Mouse (Mus musculus) neutrophil, adult 5-6 weeks (primary cell): ENCODE measurements around the gene Paqr3. TPM values are rescaled to one million over a fixed set of nuclear protein-coding genes. Genes with fewer than 3 reads are reported as not detected.

Source experiments
- ATAC-seq: fragments of 151-379, 151-347 bp; 2 replicates; pipeline ENCODE4 v1.8.0; 2017; ENCODE audit warnings: mild to moderate bottlenecking, moderate TSS enrichment; ENCODE audit not compliant: insufficient number of reproducible peaks, poor library complexity, low FRiP score, severe bottlenecking; ENCODE audit errors: extremely low read depth
- total RNA-seq: library from RNA; stranded (forward); fragments of 200-1000 nt; gene quantifications from 2 replicates; pipeline ENCODE4 v1.2.3, GENCODE M21; 2017

The Paqr3 gene
- total RNA-seq, 1 experiment from 2014 or later, result 5.0 TPM

DNA sequence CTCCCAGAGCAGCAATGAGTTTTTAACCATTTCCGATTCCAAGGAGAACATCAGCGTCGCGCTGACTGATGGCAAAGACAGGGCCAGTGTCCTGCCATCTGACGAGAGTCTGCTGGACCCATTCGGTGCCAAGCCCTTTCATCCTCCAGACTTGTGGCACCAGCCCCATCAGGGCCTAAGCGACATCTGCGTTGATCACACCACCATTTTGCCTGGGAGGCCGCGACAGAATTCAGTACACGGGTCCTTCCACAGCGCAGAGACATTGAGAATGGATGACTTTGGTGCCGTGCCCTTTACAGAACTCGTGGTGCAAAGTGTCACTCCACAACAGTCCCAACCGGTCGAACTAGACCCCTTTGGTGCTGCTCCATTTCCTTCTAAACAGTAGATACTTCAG lies 23.6 kb downstream of the Paqr3 start:
- no peak for ATAC-seq

DNA sequence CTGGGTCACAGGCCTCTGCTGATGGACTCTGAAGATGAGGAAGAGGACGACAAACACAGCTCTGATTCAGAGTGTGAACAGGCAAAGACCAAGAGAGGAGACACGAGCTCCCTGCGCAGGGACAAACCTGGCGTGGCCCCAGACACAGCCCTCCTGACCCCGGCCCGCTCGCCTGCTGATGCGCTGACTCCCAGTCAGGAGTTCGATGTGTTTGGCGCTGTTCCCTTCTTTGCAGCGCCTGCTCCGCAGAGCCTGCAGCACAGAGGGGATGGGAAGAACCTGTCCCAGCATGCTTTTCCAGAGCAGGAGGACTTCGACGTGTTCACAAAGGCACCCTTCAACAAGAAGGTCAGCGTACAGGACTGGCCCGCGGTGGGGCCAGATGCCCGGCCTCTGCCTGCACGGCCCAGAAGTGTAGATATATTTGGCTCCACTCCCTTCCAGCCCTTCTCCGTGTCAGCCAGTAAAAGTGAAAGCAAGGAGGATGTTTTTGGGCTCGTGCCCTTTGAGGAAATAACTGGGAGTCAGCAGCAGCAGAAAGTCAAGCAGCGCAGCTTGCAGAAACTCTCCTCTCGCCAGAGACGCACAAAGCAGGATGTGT lies 24.3 kb downstream of the Paqr3 start:
- ATAC-seq, result no peak

DNA sequence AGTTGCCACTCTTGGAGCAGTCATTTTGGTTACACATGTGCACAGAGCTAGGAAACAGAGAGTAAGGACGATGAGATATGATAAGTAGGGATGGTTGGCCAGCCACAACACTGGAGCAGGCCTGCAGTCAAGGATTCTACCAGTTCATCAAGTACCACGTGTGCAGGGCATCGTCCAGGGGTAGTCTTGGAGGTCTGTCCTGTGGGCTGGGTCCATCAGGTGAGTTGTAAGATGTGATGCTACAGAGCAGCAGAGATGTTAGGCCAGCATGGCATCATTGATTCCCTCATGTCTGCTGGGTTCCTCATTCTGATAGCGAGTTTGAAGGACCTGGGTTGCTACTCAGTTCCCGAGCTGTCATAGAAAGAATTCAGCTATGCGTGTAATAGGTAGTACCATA lies 26.3 kb downstream of the Paqr3 start:
- no peak for ATAC-seq

DNA sequence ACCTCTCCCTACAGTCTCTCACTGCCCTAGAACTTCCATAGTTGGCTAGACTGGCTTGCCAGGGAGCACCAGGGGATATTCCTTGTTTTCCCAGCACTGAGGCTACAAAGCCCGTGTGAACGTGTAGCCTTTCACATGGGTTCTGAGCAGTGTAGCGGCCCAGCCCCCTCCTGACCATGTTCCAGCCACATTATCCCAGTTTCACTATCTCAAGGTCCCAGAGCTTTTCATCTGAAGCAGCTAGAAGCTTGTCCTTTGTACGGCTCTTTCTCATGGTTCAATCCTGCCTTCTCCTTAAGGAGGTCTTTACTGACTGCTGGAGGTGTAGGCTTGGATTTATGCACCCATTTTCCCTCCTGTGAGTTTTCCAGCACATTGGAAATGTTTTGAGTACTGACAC lies 26.9 kb downstream of the Paqr3 start:
- no peak for ATAC-seq

DNA sequence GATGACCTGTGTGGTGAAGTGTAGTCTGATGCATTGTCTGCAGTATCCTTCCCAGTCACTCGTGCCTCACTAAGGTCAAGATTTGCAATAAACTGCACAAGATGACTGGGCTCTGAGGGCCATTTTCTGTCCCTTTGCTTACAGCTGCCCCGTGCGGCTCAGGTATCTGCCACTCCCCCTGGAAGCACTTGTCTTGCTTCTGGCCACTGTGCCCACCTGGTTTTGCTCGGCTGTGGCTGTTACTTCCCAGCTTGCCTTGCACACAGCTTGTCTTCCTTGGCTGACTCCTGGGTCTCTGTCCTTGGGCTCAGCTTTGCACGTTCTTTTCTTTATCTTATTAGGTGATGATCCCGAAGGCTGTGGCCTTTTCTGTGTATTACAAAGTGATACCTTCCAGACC lies 27.7 kb downstream of the Paqr3 start:
- ATAC-seq, result no peak

DNA sequence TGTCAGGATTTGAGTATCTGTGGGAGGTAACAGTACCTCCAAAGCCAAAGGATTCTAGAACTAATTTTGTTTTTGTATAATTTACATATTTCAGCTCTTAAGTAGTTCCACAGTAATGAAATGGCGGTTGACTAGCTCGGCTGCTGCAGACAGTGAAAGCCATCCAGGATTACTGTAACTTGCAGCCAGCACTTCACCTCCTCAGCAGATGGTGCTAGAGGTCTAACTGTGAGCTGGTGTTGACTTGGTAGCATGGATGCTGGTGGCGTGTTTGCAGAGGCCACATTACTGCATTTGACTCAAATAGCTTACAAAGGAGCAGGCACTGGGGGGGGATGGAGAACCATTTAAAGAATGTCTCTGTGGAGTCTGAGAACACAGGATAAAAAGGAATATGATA lies 29.9 kb downstream of the Paqr3 start:
- ATAC-seq, result no peak

DNA sequence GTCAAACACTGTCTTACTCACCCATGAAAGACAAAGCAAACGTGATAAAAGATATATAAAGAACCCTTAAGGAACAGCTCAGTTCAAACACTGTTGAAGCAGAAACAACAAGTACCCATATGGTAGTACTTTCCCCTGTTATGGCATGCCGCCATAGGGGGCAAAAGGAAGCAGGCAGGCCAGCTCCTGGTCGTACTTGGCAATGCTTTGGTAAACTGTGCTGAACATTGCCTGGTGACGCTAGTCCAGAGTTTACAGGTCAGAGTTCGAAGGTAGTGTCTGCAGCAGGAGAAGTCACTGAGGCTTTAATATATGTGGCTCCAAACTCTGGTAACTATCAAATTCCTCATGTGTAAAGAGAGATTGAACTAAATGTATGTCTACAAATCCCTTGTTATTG lies 32.8 kb downstream of the Paqr3 start:
- no peak for ATAC-seq

DNA sequence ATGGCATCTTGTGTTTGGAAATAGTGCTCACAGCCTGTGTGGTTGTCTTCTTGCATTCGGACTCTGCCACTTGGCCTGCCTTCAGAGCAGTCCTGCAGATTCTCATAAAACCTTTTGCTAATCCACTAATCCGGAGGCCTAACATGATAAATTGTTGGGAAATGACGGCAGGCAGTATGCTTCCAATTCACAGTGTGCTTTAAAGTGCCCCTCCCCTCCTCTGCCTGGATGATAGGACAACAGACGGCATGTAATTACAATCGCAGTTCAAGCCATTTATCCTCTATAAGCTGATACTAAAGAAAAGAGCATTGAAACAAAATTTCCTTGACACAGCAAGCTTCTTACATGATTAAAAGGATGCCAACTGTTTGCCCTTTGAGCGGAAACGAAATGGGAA lies 33.7 kb downstream of the Paqr3 start:
- no peak for ATAC-seq

DNA sequence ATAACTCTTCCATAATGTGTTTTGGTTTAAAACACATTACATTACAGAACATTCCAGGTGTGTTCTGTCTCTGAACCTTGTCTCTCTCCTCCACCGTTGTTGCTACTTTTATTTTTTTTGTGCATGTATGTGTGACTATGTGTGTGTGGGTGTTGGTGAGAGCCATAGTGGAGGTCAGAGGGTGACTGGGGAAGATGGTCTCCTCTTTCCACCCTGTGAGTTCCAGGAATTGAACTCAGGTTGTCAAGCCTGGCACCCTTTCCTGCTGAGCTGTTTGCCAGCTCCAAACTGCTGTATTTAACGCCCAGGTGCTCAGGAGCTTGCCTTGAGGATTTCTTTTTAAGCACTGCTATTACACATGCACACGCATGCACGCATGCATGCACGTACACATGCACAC lies 35.2 kb downstream of the Paqr3 start:
- ATAC-seq, result no peak

DNA sequence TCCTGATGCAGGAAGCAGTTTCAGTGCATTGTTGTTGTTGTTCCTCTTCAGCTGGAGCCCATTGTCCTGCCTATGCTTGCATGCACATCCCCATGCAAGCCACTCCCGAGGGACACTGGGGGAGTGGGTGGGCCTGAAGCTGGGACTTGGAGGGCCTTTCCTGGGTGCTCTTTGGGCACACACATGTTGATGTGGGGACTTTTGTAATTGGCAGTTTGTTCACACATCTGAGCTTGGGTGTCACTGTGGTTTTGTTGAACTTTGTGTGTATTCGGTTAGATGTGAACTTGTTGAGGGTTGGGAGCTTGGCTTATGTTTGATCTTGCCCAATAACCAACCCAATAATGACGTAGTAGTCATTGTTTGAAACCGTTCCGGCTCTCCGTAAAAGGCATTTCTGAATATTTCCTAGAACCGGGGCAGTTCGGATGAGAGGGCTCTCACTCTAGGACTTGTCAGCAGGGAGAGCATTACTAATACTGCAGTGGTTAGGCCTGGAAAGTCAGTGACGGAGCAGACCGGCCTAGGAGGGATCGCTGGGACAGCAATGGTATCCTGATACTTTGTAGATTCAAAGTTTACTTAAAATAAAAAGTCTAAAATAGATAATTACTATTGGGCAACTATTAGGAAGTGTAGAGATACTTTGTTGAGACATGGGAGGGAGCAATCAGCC lies 35.8 kb downstream of the Paqr3 start:
- no peak for ATAC-seq

DNA sequence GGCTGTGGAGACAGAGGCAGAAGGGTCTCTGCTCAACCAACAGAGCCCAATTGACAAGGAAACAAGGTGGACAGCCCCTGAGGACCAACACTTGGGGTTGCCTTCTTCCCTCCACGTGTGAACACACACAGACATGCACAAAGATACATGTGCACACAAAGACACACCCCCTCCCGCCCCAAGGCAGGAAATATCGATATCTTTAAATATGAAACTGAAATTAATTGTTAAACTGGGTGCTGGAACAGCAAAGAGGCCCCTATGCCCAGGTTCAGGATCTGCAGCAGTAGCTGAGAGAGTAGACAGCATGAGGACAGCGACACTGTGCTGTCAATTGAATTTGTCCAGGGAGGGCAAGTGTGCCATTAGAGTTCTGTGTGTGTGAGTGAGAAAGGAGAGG lies 45.6 kb downstream of the Paqr3 start:
- ATAC-seq, result no peak

DNA sequence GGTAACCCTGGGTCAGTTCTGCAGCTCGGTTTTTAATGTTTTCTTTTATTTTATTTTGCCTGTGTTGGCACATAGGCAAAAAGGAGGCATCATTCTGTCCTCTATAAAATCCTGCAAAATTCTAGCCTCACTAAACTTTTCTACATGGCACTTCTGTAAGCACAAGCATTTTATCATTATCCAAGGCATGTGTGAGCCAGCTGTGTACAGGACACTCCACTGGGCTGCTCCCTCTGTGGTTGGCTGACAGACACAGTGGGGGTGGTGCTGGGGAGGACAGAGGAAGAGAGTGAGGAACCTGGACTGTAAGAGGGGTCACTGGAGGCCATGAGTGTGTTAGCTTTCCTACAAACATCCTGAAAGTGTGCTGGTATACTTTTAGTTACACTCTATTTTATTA lies 49.4 kb downstream of the Paqr3 start:
- no peak for ATAC-seq

DNA sequence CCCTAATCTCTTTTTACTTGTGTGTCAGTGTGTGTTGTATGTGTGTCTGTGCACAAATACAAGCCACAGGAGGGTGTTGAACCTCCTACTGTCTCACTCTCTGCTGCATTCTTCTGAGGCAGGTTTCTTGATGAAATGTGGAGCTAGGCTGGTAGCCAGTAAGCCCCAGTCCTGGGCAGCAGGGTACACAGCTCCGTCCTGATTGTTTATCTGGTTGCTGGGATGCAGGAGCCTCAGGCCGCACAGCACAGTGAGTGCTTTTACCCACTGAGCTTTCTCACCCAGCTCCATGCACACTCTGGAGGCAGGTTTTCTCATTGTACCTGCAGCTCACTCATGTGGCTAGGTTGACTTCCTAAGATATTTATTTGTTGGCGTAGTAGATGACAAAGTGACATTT lies 50.5 kb downstream of the Paqr3 start:
- ATAC-seq, result no peak

DNA sequence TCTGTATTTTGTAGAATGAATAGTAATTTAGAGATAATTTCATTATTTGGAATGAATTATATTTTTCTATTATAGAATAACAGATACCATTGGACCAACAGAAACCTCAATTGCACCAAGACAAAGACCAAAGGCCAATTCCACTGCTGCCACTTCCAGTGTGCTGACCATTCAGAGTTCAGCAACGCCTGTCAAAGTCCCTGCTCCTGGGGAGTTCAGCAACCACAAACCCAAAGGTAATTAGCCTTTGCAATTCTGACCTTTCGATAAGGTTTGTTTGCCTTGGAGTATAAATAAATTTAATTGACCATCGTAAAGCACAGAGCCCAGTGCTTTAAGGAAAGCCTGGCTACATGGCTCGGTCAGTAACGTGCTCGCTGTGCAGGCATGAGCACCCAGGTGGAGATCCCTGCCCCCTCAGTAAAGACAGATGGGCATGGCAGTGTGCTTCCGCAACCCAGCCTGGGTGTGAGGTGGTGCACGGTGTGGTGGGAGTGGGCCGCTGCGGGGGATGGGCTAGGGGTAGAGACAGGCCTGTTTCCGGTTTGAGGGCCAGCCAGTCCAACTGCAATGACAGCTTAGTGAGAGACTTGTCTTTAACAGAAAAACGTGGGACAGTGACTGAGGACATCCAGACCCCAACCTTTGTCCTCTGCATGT lies 54.5 kb downstream of the Paqr3 start:
- no peak for ATAC-seq

DNA sequence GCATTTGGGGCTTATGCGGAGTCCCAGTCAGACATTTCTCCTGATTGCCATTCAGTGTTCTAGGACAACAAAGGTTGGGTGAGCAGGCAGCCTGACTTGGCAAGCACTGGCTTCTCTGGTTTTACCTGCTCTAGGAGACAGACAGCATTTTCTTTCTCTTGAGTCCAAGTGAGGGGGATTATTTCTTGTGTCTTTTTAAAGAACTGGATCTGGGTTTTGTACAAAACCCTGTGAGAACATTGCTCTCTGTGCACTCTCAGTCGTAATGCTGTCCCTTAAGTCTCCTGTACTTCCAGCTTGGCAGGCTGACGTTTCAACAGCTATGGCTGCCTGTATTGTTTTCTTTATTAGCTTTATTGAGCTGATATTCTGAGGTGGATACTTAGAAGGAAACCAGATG lies 55.0 kb downstream of the Paqr3 start:
- ATAC-seq, result no peak

DNA sequence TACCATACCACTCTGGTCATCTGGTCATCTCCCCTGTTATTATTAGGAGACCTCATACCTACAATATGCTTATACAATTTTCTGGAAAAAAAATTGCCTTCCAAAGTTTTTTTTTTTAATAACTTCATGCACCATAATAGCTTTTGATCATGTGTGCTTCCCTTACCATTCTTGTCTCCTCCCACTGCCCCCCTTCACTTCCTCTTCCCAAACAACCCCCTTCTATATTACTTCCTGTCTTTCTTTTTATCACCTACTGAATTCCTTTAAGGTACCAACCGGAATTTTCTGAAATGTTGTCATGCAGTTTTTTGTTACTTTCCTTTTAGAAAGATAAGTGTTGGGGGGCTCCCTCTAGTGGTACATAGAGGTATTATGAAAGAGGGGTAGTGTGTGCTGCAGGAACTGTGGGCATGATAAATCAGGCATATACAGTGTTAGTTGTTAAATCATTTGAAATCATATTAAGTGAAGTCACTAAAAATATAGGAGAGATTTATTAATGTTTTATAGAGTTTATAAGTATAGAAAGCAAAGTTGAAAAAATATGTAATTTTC lies 55.8 kb downstream of the Paqr3 start:
- ATAC-seq, result peak; percentile 69; the same call in 1 of the 2 replicates

DNA sequence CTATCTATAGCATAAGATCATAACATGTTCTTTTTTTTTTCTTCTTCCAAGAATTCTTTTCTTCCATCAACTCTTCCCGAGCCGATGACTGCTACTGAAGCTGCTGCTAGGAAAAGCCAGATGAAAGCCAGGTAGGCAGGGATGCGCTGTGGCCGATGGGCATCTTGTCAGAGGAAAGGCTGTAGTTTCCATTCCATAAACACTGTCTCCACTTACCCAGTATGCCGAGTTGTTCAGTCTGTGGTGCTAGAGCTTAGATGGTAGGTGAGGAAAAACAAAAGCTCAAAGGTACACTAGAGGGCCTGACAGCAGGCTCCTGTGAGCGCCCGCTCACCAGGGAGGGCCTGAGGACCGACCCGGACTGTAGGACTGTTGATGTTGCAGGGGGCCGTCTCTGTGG lies 56.6 kb downstream of the Paqr3 start:
- no peak for ATAC-seq

DNA sequence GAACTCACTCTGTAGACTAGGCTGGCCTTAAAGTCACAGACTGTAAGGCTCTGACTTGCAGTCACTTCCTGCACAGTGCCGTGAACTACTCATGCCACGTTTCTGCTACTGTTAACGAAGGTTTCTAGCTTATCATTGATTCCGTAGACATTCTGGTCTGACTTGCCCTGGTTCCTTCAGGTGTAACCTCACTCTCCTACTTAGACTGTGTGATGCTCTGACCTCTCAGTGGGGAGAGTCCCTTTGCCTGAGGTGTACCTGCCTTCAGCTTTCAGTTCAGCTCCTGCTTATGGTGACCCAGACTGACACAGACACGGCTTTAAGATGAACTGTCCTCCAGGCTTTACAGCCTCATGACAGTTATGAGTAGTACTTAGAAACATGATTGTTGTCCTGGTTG lies 57.2 kb downstream of the Paqr3 start:
- ATAC-seq, result no peak

DNA sequence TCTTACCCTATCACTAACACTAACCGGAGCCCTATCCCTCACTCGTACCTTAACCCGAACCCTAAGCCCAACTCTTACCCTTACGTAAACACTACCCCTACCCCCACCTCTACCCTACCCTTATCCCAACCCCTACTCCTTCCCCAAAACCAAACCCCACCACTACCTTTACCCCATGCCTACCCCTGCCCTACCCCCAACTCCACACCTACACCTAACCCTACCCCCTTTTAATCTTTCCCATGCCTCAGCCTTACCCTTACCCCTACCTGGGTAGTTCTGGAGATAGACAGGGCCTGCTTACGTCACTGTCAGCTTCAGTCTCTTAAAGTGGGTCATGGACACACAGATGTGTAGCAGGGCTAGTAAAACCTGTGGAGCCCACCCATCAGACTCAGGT lies 62.5 kb downstream of the Paqr3 start:
- ATAC-seq, result no peak

DNA sequence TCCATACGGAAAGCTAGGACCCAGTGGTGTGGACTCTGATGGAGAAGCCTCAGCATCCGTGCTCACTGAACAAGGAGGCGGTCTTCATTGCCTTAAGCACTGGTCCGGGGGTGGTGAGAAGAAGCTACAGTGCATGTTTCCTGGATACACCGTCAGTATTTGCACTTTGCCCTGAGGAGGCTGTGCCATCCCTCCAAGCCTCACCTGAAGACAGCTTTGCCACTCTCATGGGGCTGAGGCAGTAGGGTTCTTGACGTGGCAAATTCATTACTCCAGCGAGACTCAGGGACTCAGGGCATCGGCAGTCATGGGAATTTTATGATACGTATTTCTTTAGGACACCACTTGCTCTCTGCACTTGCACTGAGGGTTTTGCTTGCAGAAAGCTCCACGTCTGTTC lies 64.7 kb downstream of the Paqr3 start:
- ATAC-seq, result no peak
